Mouse (Mus musculus): ENCODE measurements around the gene Fam234b.

DNA sequence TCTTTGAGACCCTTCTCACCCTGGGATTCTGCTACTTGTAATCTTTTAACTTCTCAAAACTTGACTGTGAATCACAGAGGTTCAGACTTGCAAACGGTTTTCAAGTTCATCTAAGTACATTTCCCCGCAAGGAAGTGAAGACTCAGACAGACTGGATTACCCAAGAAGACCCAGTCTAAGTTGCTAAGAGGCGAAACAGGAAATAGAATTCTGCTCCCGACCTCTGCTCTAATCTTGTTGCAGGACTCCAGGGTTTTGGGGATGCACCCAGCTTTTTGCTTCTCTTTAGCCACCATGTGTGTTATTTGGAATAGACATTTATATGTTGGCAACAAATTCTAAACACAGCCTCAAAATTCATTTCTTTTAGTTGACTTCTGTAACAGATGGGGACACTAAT lies 36.4 kb upstream of the Fam234b start:
- TF ChIP-seq CTCF (conservative IDR thresholded peaks at IDR 0.05; ENCODE audit: low read length) (no peak), POU5F1 (IDR thresholded peaks at IDR 0.05; ENCODE audit: borderline replicate concordance, low read length) (no peak), NANOG (IDR thresholded peaks at IDR 0.05; ENCODE audit: borderline replicate concordance, low read length) (no peak)

Measured in E14TG2a.4 (cell line).